Mouse (Mus musculus) megakaryocyte, adult 5-6 weeks (primary cell): ENCODE measurements around the gene Olfr56. TPM values are rescaled to one million over a fixed set of nuclear protein-coding genes. Genes with fewer than 3 reads are reported as not detected.
"Not testable (repeated sequence)": the region's sequence is repeated elsewhere in the genome, so short reads cannot be mapped to it uniquely, and the experiment has no call there.

Experiments used
- ATAC-seq: 2 replicates; pipeline ENCODE4 v1.8.0; 2016; ENCODE audit warnings: mild to moderate bottlenecking, inconsistent platforms; ENCODE audit not compliant: poor library complexity, severe bottlenecking
- total RNA-seq, 2 experiments: library from RNA; stranded (forward) in 1 of 2; stranded (reverse) in 1 of 2; fragments of 153-499, 151-499 nt in 1 of 2; fragments of 221-1000, 200-1000 nt in 1 of 2; gene quantifications; 2 replicates each; pipeline versions ENCODE4 v1.2.3 to v1.2.4; 2015 to 2017

Gene Olfr56
- total RNA-seq, 2 experiments from 2014 or later: 0.31 to 0.55 TPM

DNA sequence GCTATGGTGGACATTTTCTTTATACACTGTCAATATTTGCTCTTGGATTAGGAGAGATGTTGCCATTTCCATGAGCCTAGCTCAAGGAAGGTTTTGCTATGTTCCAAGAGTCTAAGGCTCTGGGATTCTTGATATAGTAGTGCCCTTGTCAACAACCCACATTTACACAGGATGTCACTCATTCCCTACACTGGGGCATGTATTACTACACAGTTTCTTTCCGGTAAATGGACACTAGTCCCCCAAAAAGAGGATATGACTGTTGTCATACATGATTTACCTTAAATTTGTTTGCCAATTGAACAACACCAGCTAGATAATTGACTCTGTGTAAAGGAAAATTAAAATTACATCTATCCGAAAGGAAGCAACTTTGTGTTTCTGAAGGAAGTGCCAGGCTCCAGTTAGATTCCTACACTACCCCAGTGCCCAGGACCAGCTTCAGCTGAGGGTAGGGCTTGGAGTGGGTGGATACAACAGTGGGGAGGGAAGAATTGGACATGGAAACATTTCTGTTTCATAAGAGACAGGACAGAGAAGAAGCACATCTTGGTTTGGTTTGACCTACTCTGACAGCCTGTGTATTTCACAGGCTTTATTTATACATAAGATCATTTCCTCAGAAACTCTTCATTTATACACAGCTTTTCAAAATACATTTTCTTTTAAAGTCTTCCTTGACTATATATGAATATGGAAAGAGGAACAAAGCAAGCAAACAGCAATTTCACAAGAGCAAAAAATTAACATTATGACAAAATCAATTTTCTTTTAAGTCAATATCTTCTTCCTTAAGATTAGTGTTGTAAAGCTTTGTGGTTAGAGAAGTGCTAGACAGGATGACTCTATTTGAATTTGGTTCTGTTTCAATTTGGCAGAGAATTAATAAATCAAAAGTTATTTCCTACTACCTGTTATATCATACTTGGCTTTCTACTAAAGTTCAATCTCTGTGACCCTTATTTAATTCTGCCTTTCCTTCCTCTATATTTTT, 178.4 kb downstream of the Olfr56 start:
- ATAC-seq: peak; percentile 65

DNA sequence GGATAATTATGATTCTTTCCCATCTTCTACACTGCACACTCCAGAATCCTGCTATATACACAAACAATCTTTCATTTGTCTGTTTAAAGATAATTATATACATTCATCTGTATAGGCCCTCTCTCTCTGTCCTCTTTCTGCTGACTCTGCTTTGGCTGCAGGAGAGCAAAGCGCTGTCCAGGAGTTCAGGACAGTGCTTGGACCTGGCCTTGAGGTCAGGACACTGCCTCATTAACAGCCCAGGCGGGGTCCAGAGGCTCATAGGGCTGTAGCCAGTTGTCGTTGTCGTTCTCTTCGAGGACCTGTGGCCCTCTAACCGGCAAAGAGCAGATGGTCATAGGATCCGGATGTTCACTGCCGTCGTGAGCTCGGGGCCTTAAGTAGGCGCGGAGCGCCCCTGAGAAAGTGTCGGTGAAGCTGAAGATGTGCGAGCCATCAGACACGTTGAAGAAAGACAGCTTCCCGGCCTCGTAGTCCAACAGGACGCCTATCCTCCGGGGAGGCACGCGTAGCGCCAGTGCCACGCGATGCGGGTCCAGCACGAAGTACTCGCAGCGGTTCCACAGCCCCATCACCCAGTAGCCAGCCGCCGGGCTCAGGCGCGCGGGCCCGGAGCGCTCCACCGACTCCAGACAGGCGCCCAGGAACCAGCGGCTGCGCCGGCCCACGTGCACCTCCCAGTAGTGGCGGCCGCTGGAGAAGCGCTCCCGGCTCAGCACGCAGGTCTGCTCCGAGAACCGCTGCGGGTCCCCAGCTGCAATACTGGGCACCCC, 190.3 kb downstream of the Olfr56 start:
- peak; percentile 25; the same call in 1 of the 2 replicates for ATAC-seq

GRCm38 (mm10) chr11:49170576-49170975, 191.9 kb downstream of the Olfr56 start:
- ATAC-seq: peak; percentile 88

DNA sequence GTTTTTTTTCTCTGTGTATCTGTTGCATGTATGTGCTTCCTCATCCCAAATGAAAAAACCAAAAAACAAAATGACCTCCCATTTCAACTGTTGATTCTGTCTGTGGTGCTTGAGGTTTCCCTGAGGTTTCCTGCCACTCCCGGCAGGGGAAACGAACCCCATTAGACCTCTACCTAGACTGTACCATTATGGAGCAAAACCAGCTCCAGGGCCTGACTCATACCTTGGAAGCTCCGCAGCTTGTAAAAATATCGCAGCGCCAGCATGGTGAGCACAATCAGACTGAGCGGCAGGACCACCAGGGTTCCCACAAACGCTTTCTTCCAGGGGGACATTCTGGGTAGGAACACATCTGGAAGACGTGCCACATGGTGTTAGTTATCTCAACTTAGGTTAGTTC, 196.7 kb downstream of the Olfr56 start:
- peak; percentile 33 for ATAC-seq

GRCm38 (mm10) chr11:49176047-49176779, 197.5 kb downstream of the Olfr56 start:
- ATAC-seq: not testable (repeated sequence)

DNA sequence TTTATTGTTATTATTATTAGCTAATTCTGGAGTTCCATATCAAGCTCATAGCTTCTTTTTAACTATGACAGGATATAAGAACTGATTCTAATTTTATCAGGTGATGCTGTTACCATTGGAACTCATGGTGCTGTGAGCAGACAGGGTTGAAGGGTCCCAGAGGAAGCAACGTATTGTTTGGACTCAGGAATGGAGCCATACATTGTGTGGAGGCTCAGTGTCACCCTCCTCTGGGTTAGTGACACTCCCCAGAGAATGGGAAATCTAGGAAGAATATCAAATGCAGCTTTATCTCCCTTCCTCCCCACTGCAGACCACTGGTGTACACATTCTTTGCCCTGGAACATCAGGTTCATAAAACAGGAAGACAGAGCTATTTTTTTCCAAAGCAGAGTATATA, 204.5 kb downstream of the Olfr56 start:
- ATAC-seq: no peak

Other genes with a start within 250 kb of the Olfr56 start
- gene Rack1, start 178.6 kb upstream of the Olfr56 start, total RNA-seq (2015): 1,656 and 1,714 TPM in 2 replicates
- 910 and 1,013 TPM in 2 replicates for gene Rack1, start 178.6 kb upstream of the Olfr56 start, total RNA-seq (2017)
- 11.8 and 13.6 TPM in 2 replicates for gene Trim41, start 161.5 kb upstream of the Olfr56 start, total RNA-seq (2015)
- 39.2 and 43.7 TPM in 2 replicates for gene Trim41, start 161.5 kb upstream of the Olfr56 start, total RNA-seq (2017)
- 0.51 and 0.68 TPM in 2 replicates for gene Trim7, start 152.7 kb upstream of the Olfr56 start, total RNA-seq (2015)
- 0.18 and 0.57 TPM in 2 replicates for gene Trim7, start 152.7 kb upstream of the Olfr56 start, total RNA-seq (2017)
- 6.1 and 8.5 TPM in 2 replicates for gene Gm12184, start 152.2 kb upstream of the Olfr56 start, total RNA-seq (2015)
- gene Gm12184, start 152.2 kb upstream of the Olfr56 start, total RNA-seq (2017): 4.6 and 12.1 TPM in 2 replicates
- gene Irgm1, start 107.2 kb upstream of the Olfr56 start, total RNA-seq (2015): 59.0 and 67.2 TPM in 2 replicates
- 54.1 and 62.0 TPM in 2 replicates for gene Irgm1, start 107.2 kb upstream of the Olfr56 start, total RNA-seq (2017)
- gene Gm5431, start 76.7 kb upstream of the Olfr56 start, total RNA-seq (2015): 13.1 and 15.9 TPM in 2 replicates
- 12.0 and 15.0 TPM in 2 replicates for gene Gm5431, start 76.7 kb upstream of the Olfr56 start, total RNA-seq (2017)
- gene Psme2b, start 32.7 kb upstream of the Olfr56 start, total RNA-seq (2015): 78.1 and 81.3 TPM in 2 replicates
- gene Psme2b, start 32.7 kb upstream of the Olfr56 start, total RNA-seq (2017): 47.3 and 50.2 TPM in 2 replicates
- 81.9 and 87.8 TPM in 2 replicates for gene 9930111J21Rik1, start 509 bp downstream of the Olfr56 start, total RNA-seq (2015)
- 57.0 and 58.4 TPM in 2 replicates for gene 9930111J21Rik1, start 509 bp downstream of the Olfr56 start, total RNA-seq (2017)
- gene Gm12185, start 13.3 kb downstream of the Olfr56 start, total RNA-seq (2015): 0.22 and 0.27 TPM in 2 replicates
- gene Gm12185, start 13.3 kb downstream of the Olfr56 start, total RNA-seq (2017): 0.11 and 5.7 TPM in 2 replicates
- gene Tgtp1, start 15.3 kb downstream of the Olfr56 start, total RNA-seq (2015): 2.0 and 3.2 TPM in 2 replicates
- 1.5 and 10.8 TPM in 2 replicates for gene Tgtp1, start 15.3 kb downstream of the Olfr56 start, total RNA-seq (2017)
- 180 and 184 TPM in 2 replicates for gene 9930111J21Rik2, start 72.4 kb downstream of the Olfr56 start, total RNA-seq (2015)
- gene 9930111J21Rik2, start 72.4 kb downstream of the Olfr56 start, total RNA-seq (2017): 161 and 172 TPM in 2 replicates
- 12.4 and 17.6 TPM in 2 replicates for gene Tgtp2, start 85.3 kb downstream of the Olfr56 start, total RNA-seq (2015)
- 30.2 and 39.3 TPM in 2 replicates for gene Tgtp2, start 85.3 kb downstream of the Olfr56 start, total RNA-seq (2017)
- gene Ifi47, start 97.7 kb downstream of the Olfr56 start, total RNA-seq (2015): 92.4 and 108 TPM in 2 replicates
- gene Ifi47, start 97.7 kb downstream of the Olfr56 start, total RNA-seq (2017): 39.4 and 46.3 TPM in 2 replicates
- not detected in 2 replicates for gene Olfr1396, start 136.0 kb downstream of the Olfr56 start, total RNA-seq (2015)
- not detected in 2 replicates for gene Olfr1396, start 136.0 kb downstream of the Olfr56 start, total RNA-seq (2017)
- gene Olfr1395, start 163.4 kb downstream of the Olfr56 start, total RNA-seq (2015): not detected in 2 replicates
- gene Olfr1395, start 163.4 kb downstream of the Olfr56 start, total RNA-seq (2017): not detected in 2 replicates
- not detected in 2 replicates for gene Olfr1394, start 175.5 kb downstream of the Olfr56 start, total RNA-seq (2015)
- gene Olfr1394, start 175.5 kb downstream of the Olfr56 start, total RNA-seq (2017): not detected in 2 replicates
- 1.6 and 1.7 TPM in 2 replicates for gene Btnl9, start 208.3 kb downstream of the Olfr56 start, total RNA-seq (2015)
- 2.3 and 4.2 TPM in 2 replicates for gene Btnl9, start 208.3 kb downstream of the Olfr56 start, total RNA-seq (2017)
- 46.3 and 59.7 TPM in 2 replicates for gene Zfp62, start 224.4 kb downstream of the Olfr56 start, total RNA-seq (2015)
- gene Zfp62, start 224.4 kb downstream of the Olfr56 start, total RNA-seq (2017): 59.0 and 80.3 TPM in 2 replicates